Mouse (Mus musculus) heart, adult 2 months (tissue): ENCODE results near the gene Fgfr2.

Experiments used
- CTCF ChIP-seq: fragments of 200-600 bp; IDR thresholded peaks from 2 replicates; pipeline ENCODE4 v1.8.1; 2022; ENCODE audit warnings: antibody characterized with exemption, mild to moderate bottlenecking, moderate library complexity
- POLR2A ChIP-seq: fragments of 200-500 bp; IDR thresholded peaks from 2 replicates; pipeline ENCODE4 v1.6.1; 2011; ENCODE audit warnings: mild to moderate bottlenecking, low read depth, low read length, control low read depth; ENCODE audit not compliant: insufficient read depth

GRCm38 (mm10) chr7:132233732-132234131 is 889.4 kb downstream of the Fgfr2 start:
- TF ChIP-seq CTCF (no peak), POLR2A (no peak)
